Mouse (Mus musculus) megakaryocyte, embryonic 14.5 days (primary cell): ENCODE results near the gene Cinp. TPM values are rescaled to one million over a fixed set of nuclear protein-coding genes. Genes with fewer than 3 reads are reported as not detected.
"Not testable (repeated sequence)": the region's sequence is repeated elsewhere in the genome, so short reads cannot be mapped to it uniquely, and the experiment has no call there.

Source experiments
- H3K27me3 ChIP-seq: replicated peaks from 2 replicates; pipeline ENCODE3; 2012; ENCODE audit warnings: inconsistent platforms
- H3K36me3 ChIP-seq: replicated peaks from 2 replicates; pipeline ENCODE3; 2012; ENCODE audit warnings: low read length, inconsistent platforms, mixed read lengths
- H3K4me1 ChIP-seq: 2 replicates; pipeline ENCODE4 v1.6.1; 2012; ENCODE audit warnings: inconsistent platforms
- H3K4me3 ChIP-seq: replicated peaks from 2 replicates; pipeline ENCODE3; 2012; ENCODE audit warnings: moderate library complexity, mild to moderate bottlenecking, inconsistent platforms
- H3K9me3 ChIP-seq: 2 replicates; pipeline ENCODE4 v1.6.1; 2012; ENCODE audit warnings: inconsistent platforms
- FLI1 ChIP-seq: IDR thresholded peaks from 2 replicates; pipeline ENCODE4 v1.6.1; 2012; ENCODE audit warnings: low read length, inconsistent platforms, mixed read lengths
- GATA1 ChIP-seq: IDR thresholded peaks from 3 replicates; pipeline ENCODE4 v1.6.1; 2012; ENCODE audit warnings: mixed read lengths, low read length, inconsistent platforms, borderline replicate concordance
- polyA plus RNA-seq: library from polyadenylated mRNA; stranded (reverse); fragments of >175 nt; gene quantifications from 2 replicates; pipeline ENCODE4 v1.2.3, GENCODE M21; 2012; ENCODE audit warnings: low replicate concordance; ENCODE audit not compliant: insufficient read depth

Cinp gene
- polyA plus RNA-seq, 1 experiment = 11.5 TPM

DNA sequence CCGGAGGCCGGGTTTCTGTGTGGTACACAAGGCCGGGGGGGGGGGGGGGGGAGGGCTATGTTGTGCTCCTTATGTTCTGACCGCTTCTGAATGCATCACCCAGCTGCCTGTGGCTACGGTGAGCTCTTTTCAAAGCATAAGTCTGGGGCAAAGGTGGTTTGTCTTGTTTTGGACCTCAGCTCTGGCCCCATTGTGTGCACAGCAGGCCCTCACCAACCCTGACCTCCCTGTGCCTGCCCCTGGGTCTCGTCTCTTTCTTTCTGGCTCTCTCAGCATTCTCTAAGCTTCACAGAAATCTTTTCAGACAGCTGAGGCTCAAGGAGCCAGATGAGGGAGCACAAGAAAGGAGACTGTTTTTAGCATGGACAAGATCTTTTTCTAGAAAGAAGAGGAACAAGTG is 23.4 kb downstream of the Cinp start:
- Histone ChIP-seq H3K4me3 (no peak overlapping the region), H3K27me3 (no peaks in the 10 kb centered on the region), H3K36me3 (peaks cover 93% of the 10 kb centered on the region), H3K4me1 (peaks cover 42% of the 10 kb centered on the region), H3K9me3 (no peaks in the 10 kb centered on the region)
- TF ChIP-seq GATA1 (no peak), FLI1 (no peak)

GRCm38 (mm10) chr12:110864008-110864407 is 24.9 kb downstream of the Cinp start:
- no peaks in the 10 kb centered on the region for H3K9me3 ChIP-seq
- peaks cover 93% of the 10 kb centered on the region for H3K36me3 ChIP-seq
- TF ChIP-seq GATA1 (no peak), FLI1 (no peak)
- H3K4me1 ChIP-seq = peaks cover 51% of the 10 kb centered on the region
- H3K4me3 ChIP-seq = no peak overlapping the region
- no peaks in the 10 kb centered on the region for H3K27me3 ChIP-seq

DNA sequence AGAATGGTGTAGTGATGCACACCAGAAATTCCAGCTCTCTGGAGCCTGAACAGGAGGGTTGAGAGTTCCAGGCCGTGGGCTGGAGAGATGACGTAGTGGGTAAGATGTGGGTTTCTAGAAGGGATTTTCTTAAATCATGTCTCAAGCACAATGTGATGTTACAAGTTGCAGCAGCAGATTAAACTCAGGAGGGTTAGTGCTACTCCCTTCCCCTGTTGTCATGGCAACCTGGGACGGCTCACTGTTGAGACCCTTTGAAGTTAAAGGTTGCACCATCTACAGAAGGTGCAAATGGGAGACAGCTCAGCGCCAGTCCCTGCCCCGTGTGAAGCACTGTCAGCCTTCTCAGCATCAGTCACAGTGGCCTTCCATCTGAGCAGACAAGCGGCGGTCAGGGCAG is 27.7 kb downstream of the Cinp start:
- Histone ChIP-seq H3K4me1 (peaks cover 51% of the 10 kb centered on the region), H3K9me3 (no peaks in the 10 kb centered on the region), H3K4me3 (peak overlapping the region; percentile 34), H3K27me3 (no peaks in the 10 kb centered on the region), H3K36me3 (peaks cover 82% of the 10 kb centered on the region)
- TF ChIP-seq GATA1 (no peak), FLI1 (no peak)

DNA sequence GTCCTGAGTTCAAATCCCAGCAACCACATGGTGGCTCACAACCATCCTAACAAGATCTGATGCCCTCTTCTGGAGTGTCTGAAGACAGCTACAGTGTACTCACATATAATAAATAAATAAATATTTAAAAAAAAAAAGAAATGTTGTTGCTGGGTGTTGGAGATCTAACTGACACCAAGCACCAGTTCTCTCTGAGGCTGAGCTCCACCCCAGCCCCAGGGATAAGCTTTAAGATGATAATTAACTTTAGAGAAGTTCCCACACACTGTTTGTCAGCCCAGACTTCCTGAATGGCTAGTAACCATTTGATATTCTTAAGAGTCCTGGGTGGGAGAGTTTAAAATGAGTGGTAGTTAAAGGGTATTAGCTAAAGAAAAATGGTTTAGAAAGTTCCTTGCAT is 28.7 kb downstream of the Cinp start:
- no peaks in the 10 kb centered on the region for H3K9me3 ChIP-seq
- no peak overlapping the region for H3K4me3 ChIP-seq
- H3K4me1 ChIP-seq = peaks cover 51% of the 10 kb centered on the region
- peaks cover 82% of the 10 kb centered on the region for H3K36me3 ChIP-seq
- H3K27me3 ChIP-seq = no peaks in the 10 kb centered on the region
- TF ChIP-seq FLI1 = no peak
- no peak for TF ChIP-seq GATA1

- peaks cover 62% of the 10 kb centered on the region for H3K4me1 ChIP-seq
- H3K27me3 ChIP-seq, H3K4me3 ChIP-seq, H3K9me3 ChIP-seq: not testable (repeated sequence)
- H3K36me3 ChIP-seq = peaks cover 79% of the 10 kb centered on the region
These were observed 30.3 kb downstream of the Cinp start for GRCm38 (mm10) chr12:110858681-110859080.

DNA sequence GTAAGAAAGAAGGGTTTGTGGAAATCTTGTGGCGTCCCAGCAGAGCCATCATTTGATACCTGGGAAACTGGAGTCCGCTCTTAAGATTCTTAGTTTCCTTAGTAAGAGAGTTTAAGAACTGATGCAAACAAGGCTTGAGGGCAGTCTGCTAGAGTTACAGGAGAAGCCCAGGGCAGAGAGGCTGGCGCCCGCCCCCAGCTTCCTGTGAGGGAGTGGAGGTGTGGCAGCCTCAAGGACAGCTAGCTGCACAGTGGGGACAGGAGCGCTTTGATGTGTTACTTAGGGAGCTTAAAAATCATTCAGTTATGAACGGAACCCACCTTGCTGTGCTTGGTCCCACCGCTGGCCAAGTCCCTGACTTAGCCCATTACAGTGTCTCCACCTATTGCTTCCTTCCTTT is 31.7 kb downstream of the Cinp start:
- H3K4me3 ChIP-seq = peak overlapping the region; percentile 38
- H3K36me3 ChIP-seq = peaks cover 72% of the 10 kb centered on the region
- no peaks in the 10 kb centered on the region for H3K27me3 ChIP-seq
- H3K9me3 ChIP-seq = no peaks in the 10 kb centered on the region
- TF ChIP-seq FLI1 = no peak
- TF ChIP-seq GATA1 = no peak
- peaks cover 73% of the 10 kb centered on the region for H3K4me1 ChIP-seq

DNA sequence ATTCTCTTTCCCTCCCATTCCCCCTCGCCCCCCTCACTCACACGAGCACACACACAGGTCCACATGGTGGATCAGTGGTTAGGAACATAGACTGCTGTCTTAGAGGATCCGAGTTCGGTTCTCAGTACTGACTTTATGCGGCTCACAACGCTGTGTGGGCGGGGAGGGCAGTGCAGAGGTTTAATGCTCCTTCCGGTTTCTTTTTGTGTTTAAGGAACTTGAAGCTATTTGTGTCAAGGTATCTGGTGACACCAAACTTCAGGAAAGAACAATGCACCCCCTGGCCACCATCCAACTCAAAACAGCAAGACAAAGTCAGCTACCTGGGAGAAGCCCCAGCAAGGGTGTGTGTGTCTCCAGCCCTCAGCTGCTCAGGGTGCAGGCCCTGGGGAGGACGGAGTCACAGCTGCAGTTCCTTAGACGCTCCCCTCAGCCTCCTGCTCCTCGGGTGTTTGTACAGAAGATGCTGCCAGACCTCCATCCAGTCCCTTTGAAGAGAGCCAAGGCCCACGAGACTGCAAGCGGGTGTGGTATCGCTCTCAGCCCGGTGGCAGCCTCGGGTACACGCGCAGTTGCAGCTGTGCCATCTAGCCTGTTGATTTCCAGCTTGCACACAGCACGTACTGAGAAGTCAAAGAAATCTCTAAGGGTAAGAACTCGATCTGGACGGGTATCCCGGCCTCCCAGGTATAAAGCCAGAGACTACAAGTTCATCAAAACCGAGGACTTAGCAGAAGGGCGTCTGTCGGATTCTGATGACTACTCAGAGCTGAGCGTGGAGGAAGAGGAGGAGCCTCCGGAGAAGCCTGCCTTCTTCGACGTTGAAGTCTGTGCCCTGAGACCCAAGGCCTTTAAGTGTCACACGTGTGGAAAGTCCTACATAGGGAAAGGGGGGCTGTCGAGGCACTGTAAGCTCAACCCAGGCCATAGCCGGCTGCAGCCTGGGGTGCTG is 33.9 kb downstream of the Cinp start:
- Histone ChIP-seq H3K27me3 (no peaks in the 10 kb centered on the region), H3K9me3 (no peaks in the 10 kb centered on the region), H3K4me1 (peaks cover 76% of the 10 kb centered on the region), H3K4me3 (no peak overlapping the region), H3K36me3 (peaks cover 55% of the 10 kb centered on the region)
- no peak for TF ChIP-seq GATA1
- no peak for TF ChIP-seq FLI1

DNA sequence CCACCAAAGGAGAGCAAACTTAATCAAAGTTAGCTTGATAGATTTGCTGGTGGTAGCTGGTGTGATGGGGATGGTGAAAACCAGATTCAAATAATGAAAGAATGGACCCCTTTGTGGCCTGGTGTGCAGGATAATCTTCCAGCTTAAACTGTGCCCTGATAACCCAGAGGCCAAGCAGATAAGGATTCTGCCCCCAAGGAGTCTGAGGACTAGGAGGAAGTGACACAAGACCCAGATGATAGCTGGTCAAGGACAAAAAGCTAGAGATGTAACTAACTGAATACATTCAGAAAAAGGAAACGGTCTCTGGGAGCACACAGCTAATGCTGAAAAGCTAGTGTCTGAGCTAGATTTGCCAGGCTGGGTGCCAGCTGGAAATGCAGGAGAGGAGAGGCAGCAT is 37.0 kb downstream of the Cinp start:
- peak overlapping the region; percentile 96 for H3K4me3 ChIP-seq
- H3K27me3 ChIP-seq = no peaks in the 10 kb centered on the region
- TF ChIP-seq GATA1 = no peak
- no peak for TF ChIP-seq FLI1
- H3K9me3 ChIP-seq = no peaks in the 10 kb centered on the region
- peaks cover 74% of the 10 kb centered on the region for H3K4me1 ChIP-seq
- H3K36me3 ChIP-seq = peaks cover 34% of the 10 kb centered on the region

DNA sequence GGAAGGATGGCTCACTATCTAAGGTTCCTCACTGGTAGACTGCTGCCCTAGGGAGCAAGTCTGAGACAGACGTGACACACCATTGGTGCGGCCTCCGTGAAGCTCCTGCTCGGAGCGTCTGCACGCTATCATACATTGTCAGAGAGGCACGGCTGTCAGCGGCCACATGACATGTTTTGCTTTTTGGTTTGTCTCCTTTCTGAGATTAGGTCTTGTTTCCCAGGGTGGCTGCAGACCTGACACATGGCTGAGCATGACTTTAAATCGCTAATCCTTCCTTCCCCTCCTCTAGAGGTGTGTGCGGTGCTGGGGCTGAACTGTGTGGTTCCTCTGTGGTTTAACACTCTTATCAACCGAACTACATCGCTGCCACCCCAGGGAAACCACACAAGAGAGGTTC is 37.5 kb downstream of the Cinp start:
- H3K36me3 ChIP-seq = peaks cover 29% of the 10 kb centered on the region
- H3K4me3 ChIP-seq = peak overlapping the region; percentile 96
- H3K4me1 ChIP-seq = peaks cover 74% of the 10 kb centered on the region
- H3K9me3 ChIP-seq = no peaks in the 10 kb centered on the region
- no peaks in the 10 kb centered on the region for H3K27me3 ChIP-seq
- TF ChIP-seq GATA1 = no peak
- TF ChIP-seq FLI1 = no peak

GRCm38 (mm10) chr12:110850929-110851256 is 38.1 kb downstream of the Cinp start:
- TF ChIP-seq FLI1 (no peak), GATA1 (no peak)
- peaks cover 25% of the 10 kb centered on the region for H3K36me3 ChIP-seq
- no peaks in the 10 kb centered on the region for H3K9me3 ChIP-seq
- H3K27me3 ChIP-seq = no peaks in the 10 kb centered on the region
- peaks cover 74% of the 10 kb centered on the region for H3K4me1 ChIP-seq
- H3K4me3 ChIP-seq = peak overlapping the region; percentile 96
